Mouse (Mus musculus) bone marrow macrophage, adult 2 months (primary cell): Measurements from ENCODE around the gene Frmd8. TPM values are rescaled to one million over a fixed set of nuclear protein-coding genes. Genes with fewer than 3 reads are reported as not detected.
A peak's percentile ranks its signal among the peaks of the same experiment; 100 is the strongest.

Source experiments
- H3K27ac ChIP-seq: 2 replicates; pipeline ENCODE4 v1.5.1; 2012; ENCODE audit warnings: low read depth, low read length; ENCODE audit not compliant: insufficient read depth
- H3K4me1 ChIP-seq: 2 replicates; pipeline ENCODE4 v1.6.1; 2012; ENCODE audit warnings: low read length; ENCODE audit not compliant: control insufficient read depth, insufficient read depth
- H3K4me3 ChIP-seq: 2 replicates; pipeline ENCODE4 v1.5.1; 2012; ENCODE audit warnings: mild to moderate bottlenecking, low read length, moderate library complexity; ENCODE audit not compliant: insufficient read depth
- CTCF ChIP-seq: IDR thresholded peaks from 2 replicates; pipeline ENCODE4 v1.5.1; 2012; ENCODE audit warnings: low read depth, mild to moderate bottlenecking, low read length, moderate library complexity
- POLR2A ChIP-seq: IDR thresholded peaks from 2 replicates; pipeline ENCODE4 v1.6.1; 2012; ENCODE audit warnings: mild to moderate bottlenecking, low read depth, low read length, borderline replicate concordance
- polyA plus RNA-seq: library from polyadenylated mRNA; stranded (reverse); fragments of >200 nt; gene quantifications from 2 replicates; pipeline ENCODE4 v1.2.4, GENCODE M21; 2012; ENCODE audit not compliant: missing spikeins, insufficient read depth, insufficient read length

Frmd8 gene
- polyA plus RNA-seq, 1 experiment, result 25.2 TPM

- H3K4me1 ChIP-seq, result peaks cover 6% of the 10 kb centered on the region; the same call in 1 of the 2 replicates
- peak overlapping the region; percentile 52 for H3K27ac ChIP-seq
- no peak for TF ChIP-seq POLR2A
- peak; percentile 17; the same call in 1 of the 2 replicates for TF ChIP-seq CTCF
- H3K4me3 ChIP-seq, result no peak overlapping the region
These were observed 40.7 kb downstream of the Frmd8 start for GRCm38 (mm10) chr19:5834260-5834925.

DNA sequence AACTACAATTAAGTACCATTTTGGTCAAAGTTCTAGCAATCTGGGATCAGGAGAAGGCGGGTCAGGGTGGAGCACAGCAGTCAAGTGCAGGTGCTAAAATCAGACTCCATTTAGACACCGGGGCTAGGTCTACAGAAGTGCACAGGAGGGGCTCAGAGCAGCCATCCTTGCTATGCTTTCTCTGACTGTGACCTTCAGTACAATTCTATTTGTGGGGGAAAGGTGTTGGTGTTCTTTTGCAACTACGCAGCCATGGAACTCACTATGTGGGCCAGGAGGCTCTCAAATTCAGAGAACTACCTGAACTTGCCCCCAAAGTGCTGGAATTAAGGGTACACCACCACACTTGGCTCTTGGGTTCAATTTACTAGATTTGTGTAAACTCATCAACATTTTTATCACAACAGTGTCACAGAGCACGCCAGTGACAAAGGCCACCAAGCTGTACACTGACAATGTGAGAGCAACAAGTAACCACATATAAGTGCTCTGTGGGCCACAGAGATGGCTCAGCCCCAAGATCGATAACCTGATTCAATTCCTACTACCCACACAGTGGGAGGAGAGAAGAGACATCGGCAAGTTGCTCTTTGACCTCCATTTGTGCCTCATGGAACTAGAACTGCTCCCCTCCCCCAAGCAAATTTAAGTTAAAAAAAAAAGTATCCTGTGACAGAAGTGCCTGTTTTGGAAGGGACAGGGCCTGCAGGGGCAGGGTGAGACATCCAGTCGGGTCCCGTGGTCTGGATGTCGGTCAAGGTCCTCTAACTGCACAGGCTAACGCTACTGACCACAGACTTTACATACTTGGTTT is 41.6 kb downstream of the Frmd8 start:
- Histone ChIP-seq H3K4me1 (peaks cover 9% of the 10 kb centered on the region), H3K27ac (peak overlapping the region; percentile 52)

DNA sequence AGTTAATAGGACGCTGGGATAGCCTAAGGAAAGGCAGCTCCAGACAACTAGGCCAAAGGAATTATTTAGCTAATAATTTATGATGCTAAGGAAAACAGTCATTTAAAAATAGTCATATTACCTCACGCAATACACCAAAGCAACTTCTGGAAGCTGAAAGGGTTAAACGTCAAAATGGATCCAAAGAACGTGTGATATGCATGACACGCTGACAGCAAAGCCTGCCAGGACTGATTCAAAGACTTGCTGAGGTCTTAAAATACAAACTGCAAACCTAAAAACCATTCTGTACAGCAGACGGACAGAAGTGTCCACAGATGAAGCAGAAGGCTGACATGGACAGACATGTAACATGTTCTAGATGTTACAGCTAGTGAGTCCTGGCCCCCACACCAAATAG is 42.7 kb downstream of the Frmd8 start:
- TF ChIP-seq POLR2A, result no peak
- TF ChIP-seq CTCF, result no peak
- H3K27ac ChIP-seq, result peak overlapping the region; percentile 42
- H3K4me3 ChIP-seq, result no peak overlapping the region
- peaks cover 9% of the 10 kb centered on the region for H3K4me1 ChIP-seq

More for the DNA sequence above, 41.6 kb downstream of the Frmd8 start:
- no peak overlapping the region for H3K4me3 ChIP-seq
- no peak for TF ChIP-seq CTCF
- TF ChIP-seq POLR2A, result no peak

- Histone ChIP-seq H3K4me1 (peaks cover 9% of the 10 kb centered on the region), H3K4me3 (no peak overlapping the region), H3K27ac (peak overlapping the region; percentile 16)
- TF ChIP-seq POLR2A (no peak), CTCF (no peak)
These were observed 43.1 kb downstream of the Frmd8 start for GRCm38 (mm10) chr19:5831958-5832320.

- H3K27ac ChIP-seq, result peak overlapping the region; percentile 16
- peaks cover 12% of the 10 kb centered on the region for H3K4me1 ChIP-seq
- no peak overlapping the region for H3K4me3 ChIP-seq
- no peak for TF ChIP-seq POLR2A
These were observed 43.7 kb downstream of the Frmd8 start for GRCm38 (mm10) chr19:5831224-5831957.

DNA sequence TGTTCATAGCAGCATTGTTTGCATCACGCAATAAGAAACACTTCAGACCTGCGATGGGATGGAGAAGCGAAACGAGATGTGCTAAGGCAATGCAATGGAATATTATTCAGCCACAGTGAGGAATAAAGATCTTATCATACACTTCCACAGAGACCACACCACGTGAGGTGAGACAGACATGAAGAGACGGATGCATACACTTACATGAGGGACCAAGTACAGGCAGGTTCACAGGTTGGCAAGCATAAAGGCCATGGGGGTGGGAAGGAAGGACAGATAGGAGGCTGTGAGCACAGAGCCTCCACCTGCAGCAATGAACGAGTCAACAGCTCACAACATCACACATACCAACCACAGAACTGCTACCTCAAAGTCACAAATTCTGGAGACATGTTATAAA is 44.3 kb downstream of the Frmd8 start:
- Histone ChIP-seq H3K4me1 (peaks cover 18% of the 10 kb centered on the region), H3K4me3 (no peak overlapping the region), H3K27ac (no peak overlapping the region)
- TF ChIP-seq CTCF (no peak), POLR2A (no peak)

DNA sequence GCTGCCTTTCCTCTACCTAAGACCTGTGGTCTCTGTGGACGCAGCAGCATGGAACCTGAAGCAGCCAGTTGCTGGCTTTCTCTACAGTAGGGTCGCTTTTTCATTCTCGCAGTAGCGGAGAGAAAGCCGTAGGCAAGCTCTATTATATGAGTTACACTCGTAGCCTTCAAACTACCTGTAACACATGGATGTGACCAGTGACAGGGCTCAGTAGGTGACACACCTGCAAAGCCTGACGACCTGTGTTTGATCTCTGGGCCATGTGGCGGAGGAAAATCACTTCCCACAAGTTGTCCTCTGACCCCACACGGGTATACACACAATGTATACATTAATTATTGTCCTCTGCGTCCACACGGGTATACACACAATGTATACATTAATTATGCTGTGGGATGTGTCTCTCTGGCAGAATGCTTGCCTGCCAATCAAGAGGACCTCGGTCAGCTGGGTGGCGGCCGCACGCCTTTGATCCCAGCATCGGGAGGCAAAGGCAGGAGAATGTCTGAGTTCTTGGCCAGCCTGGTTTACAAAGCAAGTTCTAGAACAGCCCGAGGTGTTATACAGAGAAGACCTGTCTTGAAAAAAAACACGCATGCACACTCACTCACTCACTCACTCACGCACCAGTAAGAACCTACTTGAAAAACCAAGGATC is 45.0 kb downstream of the Frmd8 start:
- H3K4me1 ChIP-seq, result peaks cover 22% of the 10 kb centered on the region
- H3K4me3 ChIP-seq, result no peak overlapping the region
- H3K27ac ChIP-seq, result no peak overlapping the region
- TF ChIP-seq CTCF, result no peak
- TF ChIP-seq POLR2A, result no peak

GRCm38 (mm10) chr19:5828905-5829304 is 46.2 kb downstream of the Frmd8 start:
- no peak overlapping the region; the same call in 1 of the 2 replicates for H3K27ac ChIP-seq
- TF ChIP-seq POLR2A (no peak), CTCF (no peak)
- peaks cover 26% of the 10 kb centered on the region for H3K4me1 ChIP-seq
- no peak overlapping the region for H3K4me3 ChIP-seq

DNA sequence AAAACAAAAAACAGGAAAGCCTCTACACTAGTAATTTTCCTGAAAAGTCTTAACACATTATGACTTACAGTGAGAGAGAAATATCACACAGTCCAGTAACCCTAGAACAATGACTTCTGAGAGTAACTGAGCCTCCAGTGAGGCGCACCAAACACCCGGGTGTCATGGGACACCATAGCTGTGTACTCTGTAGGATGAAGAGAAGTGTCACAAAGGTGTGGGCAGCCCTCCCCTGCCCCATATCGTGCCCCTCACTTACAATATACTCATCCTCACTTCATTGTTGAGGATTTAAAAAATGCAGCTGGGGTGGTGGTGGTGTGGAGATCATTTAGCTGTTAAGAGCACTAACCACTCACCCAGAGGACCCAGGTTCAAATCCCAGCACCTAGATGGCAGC is 46.9 kb downstream of the Frmd8 start:
- TF ChIP-seq CTCF (no peak), POLR2A (no peak)
- Histone ChIP-seq H3K27ac (peak overlapping the region; percentile 16; the same call in 1 of the 2 replicates), H3K4me1 (peaks cover 23% of the 10 kb centered on the region), H3K4me3 (no peak overlapping the region)
